Mouse (Mus musculus) midbrain, embryonic 12.5 days (tissue): ENCODE data around the gene Ssh2. TPM values are rescaled to one million over a fixed set of nuclear protein-coding genes. Genes with fewer than 3 reads are reported as not detected.

ENCODE experiments used
- ATAC-seq: fragments of 200-750 bp; cut with Nextera tagmentation; 2 replicates; pipeline ENCODE4 v1.8.0; 2017; ENCODE audit warnings: low read depth, moderate TSS enrichment, moderate library complexity; ENCODE audit not compliant: low FRiP score
- H3K27ac ChIP-seq: fragments of 300-500 bp; sonication (generic); replicated peaks from 2 replicates; pipeline ENCODE4 v1.5.1; 2016; ENCODE audit warnings: mild to moderate bottlenecking
- H3K27me3 ChIP-seq: fragments of 300-500 bp; sonication (generic); 2 replicates; pipeline ENCODE4 v1.6.1; 2016; ENCODE audit warnings: mild to moderate bottlenecking
- H3K36me3 ChIP-seq: fragments of 300-500 bp; sonication (generic); 2 replicates; pipeline ENCODE4 v1.6.1; 2016
- H3K4me1 ChIP-seq: fragments of 300-500 bp; sonication (generic); 2 replicates; pipeline ENCODE4 v1.6.1; 2016
- H3K4me2 ChIP-seq: fragments of 300-500 bp; sonication (generic); replicated peaks from 2 replicates; pipeline ENCODE4 v1.6.1; 2016; ENCODE audit warnings: mild to moderate bottlenecking, moderate library complexity
- H3K4me3 ChIP-seq: fragments of 300-500 bp; sonication (generic); 2 replicates; pipeline ENCODE4 v1.5.1; 2016; ENCODE audit warnings: mild to moderate bottlenecking
- H3K9ac ChIP-seq: fragments of 300-500 bp; sonication (generic); replicated peaks from 2 replicates; pipeline ENCODE4 v1.6.1; 2016; ENCODE audit warnings: mild to moderate bottlenecking, moderate library complexity
- H3K9me3 ChIP-seq: fragments of 300-500 bp; sonication (generic); 2 replicates; pipeline ENCODE4 v1.6.1; 2016; ENCODE audit warnings: mild to moderate bottlenecking
- WGBS: fragments of 180-500 bp; shearing (Covaris S2); methylation state at CpG from one replicate; pipeline ENCODE4 v1.1.7; 2016; 5-methylcytosine and 5-hydroxymethylcytosine counted together
- polyA plus RNA-seq: library from polyadenylated mRNA; unstranded; fragments of >200 nt; fragmentation: Nextera tagmentation; extraction: Ambion mirVana; gene quantifications from 2 replicates; pipeline ENCODE4 v1.2.1, GENCODE M21; 2016

Ssh2 gene
- polyA plus RNA-seq, 1 experiment from 2014 or later, result 15.1 TPM

- no peak overlapping the region for H3K27ac ChIP-seq
- peaks cover 13% of the 10 kb centered on the region; the same call in 1 of the 2 replicates for H3K36me3 ChIP-seq
- H3K9ac ChIP-seq, result no peak overlapping the region
- H3K4me3 ChIP-seq, result no peak overlapping the region
- H3K27me3 ChIP-seq, result no peaks in the 10 kb centered on the region
- no peak for ATAC-seq
- no peaks in the 10 kb centered on the region for H3K9me3 ChIP-seq
- H3K4me2 ChIP-seq, result no peak overlapping the region
- H3K4me1 ChIP-seq, result no peaks in the 10 kb centered on the region
- 84% methylated on average over 1 of the region's 1 CpGs for WGBS
These were observed 212.4 kb downstream of the Ssh2 start for GRCm38 (mm10) chr11:77428446-77428845.

GRCm38 (mm10) chr11:77437026-77437425 lies 220.9 kb downstream of the Ssh2 start:
- peaks cover 31% of the 10 kb centered on the region for H3K36me3 ChIP-seq
- no peaks in the 10 kb centered on the region for H3K9me3 ChIP-seq
- no peaks in the 10 kb centered on the region for H3K4me1 ChIP-seq
- no peak overlapping the region for H3K4me3 ChIP-seq
- H3K9ac ChIP-seq, result no peak overlapping the region
- H3K27me3 ChIP-seq, result no peaks in the 10 kb centered on the region
- no peak overlapping the region for H3K4me2 ChIP-seq
- no peak overlapping the region for H3K27ac ChIP-seq
- no peak for ATAC-seq
- WGBS, result 84% methylated on average over 2 of the region's 2 CpGs

DNA sequence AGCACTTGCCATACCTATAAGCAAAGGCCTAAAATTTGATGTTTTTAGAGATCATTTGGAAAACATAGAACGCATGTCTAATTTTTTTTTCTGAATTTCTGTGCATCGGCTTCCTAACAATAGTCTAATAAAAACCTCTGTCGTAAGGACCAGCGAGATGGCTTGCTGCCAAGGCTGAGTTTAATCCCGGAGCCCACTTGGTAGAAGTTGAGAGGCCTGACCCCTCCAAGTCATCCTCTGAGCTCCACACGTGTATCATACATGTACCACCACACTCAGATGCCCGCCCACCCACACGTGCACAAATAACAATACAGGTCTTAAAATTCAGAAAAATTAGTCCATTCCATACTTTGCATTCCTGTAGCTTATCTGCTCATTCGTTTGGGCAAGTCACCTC lies 224.0 kb downstream of the Ssh2 start:
- Histone ChIP-seq H3K9ac (no peak overlapping the region), H3K36me3 (peaks cover 36% of the 10 kb centered on the region), H3K4me3 (no peak overlapping the region), H3K27ac (no peak overlapping the region), H3K4me2 (no peak overlapping the region), H3K9me3 (no peaks in the 10 kb centered on the region), H3K27me3 (no peaks in the 10 kb centered on the region), H3K4me1 (no peaks in the 10 kb centered on the region)
- 93% methylated on average over 9 of the region's 9 CpGs for WGBS
- no peak for ATAC-seq

DNA sequence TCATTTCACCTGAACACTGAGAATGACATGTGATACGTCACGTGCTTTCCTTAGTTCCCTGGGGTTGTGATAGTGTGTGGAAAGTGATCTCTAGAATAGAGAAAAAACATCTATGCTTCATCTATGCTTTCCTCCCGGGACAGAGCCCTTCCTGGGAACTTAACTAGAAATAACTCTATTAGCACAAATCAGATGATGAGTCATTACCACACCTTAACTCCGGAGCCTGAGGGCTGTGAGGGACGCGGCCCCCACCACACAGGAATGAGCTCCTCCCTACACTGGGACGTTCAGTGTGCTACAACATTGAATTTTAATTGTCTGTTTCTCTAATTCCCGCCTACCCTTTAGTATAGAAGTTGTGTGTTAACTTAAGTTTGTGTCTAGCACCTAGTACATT lies 224.9 kb downstream of the Ssh2 start:
- Histone ChIP-seq H3K4me3 (no peak overlapping the region), H3K9me3 (no peaks in the 10 kb centered on the region), H3K36me3 (peaks cover 36% of the 10 kb centered on the region), H3K27me3 (no peaks in the 10 kb centered on the region), H3K9ac (no peak overlapping the region), H3K27ac (no peak overlapping the region), H3K4me1 (no peaks in the 10 kb centered on the region), H3K4me2 (no peak overlapping the region)
- 93% methylated on average over 8 of the region's 8 CpGs for WGBS
- ATAC-seq, result no peak

GRCm38 (mm10) chr11:77442186-77443170 lies 226.4 kb downstream of the Ssh2 start:
- no peaks in the 10 kb centered on the region for H3K27me3 ChIP-seq
- no peaks in the 10 kb centered on the region for H3K9me3 ChIP-seq
- H3K9ac ChIP-seq, result no peak overlapping the region
- no peak overlapping the region for H3K4me2 ChIP-seq
- no peak overlapping the region for H3K4me3 ChIP-seq
- ATAC-seq, result no peak
- no peak overlapping the region for H3K27ac ChIP-seq
- 86% methylated on average over 7 of the region's 7 CpGs for WGBS
- H3K36me3 ChIP-seq, result peaks cover 35% of the 10 kb centered on the region
- H3K4me1 ChIP-seq, result no peaks in the 10 kb centered on the region

DNA sequence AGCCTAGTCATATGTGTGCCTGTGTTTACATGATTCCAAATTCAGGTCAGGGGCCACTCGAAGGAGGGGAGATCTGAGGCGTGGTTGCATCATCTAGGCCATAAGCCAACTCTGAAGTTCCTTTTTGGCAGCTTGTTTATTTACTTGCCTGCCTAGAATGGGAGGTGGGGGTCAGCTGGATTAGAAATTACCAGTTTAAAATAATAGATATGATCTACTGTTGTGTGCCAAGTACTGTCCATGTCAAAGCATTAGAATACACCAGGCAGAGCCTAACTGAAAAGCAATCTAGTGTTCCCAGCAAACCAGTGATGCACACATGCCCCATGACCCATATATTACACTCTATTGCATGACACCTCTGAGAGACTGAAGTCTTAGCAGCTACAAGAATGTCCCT lies 228.9 kb downstream of the Ssh2 start:
- Histone ChIP-seq H3K9ac (no peak overlapping the region), H3K27ac (no peak overlapping the region), H3K36me3 (peaks cover 30% of the 10 kb centered on the region), H3K4me1 (no peaks in the 10 kb centered on the region), H3K4me3 (no peak overlapping the region), H3K4me2 (no peak overlapping the region), H3K27me3 (no peaks in the 10 kb centered on the region), H3K9me3 (no peaks in the 10 kb centered on the region)
- WGBS, result 83% methylated on average over 2 of the region's 2 CpGs
- no peak for ATAC-seq

- no peak overlapping the region for H3K27ac ChIP-seq
- 62% methylated on average over 6 of the region's 6 CpGs for WGBS
- no peak overlapping the region for H3K4me2 ChIP-seq
- H3K4me1 ChIP-seq, result no peaks in the 10 kb centered on the region
- no peak overlapping the region for H3K4me3 ChIP-seq
- no peak overlapping the region for H3K9ac ChIP-seq
- no peaks in the 10 kb centered on the region for H3K9me3 ChIP-seq
- no peaks in the 10 kb centered on the region for H3K27me3 ChIP-seq
- H3K36me3 ChIP-seq, result peaks cover 29% of the 10 kb centered on the region
- ATAC-seq, result no peak
These were observed 230.5 kb downstream of the Ssh2 start for GRCm38 (mm10) chr11:77446628-77447041.

- ATAC-seq, result no peak
- no peak overlapping the region for H3K4me2 ChIP-seq
- 96% methylated on average over 7 of the region's 7 CpGs for WGBS
These were observed 233.1 kb downstream of the Ssh2 start for GRCm38 (mm10) chr11:77449224-77449623.

DNA sequence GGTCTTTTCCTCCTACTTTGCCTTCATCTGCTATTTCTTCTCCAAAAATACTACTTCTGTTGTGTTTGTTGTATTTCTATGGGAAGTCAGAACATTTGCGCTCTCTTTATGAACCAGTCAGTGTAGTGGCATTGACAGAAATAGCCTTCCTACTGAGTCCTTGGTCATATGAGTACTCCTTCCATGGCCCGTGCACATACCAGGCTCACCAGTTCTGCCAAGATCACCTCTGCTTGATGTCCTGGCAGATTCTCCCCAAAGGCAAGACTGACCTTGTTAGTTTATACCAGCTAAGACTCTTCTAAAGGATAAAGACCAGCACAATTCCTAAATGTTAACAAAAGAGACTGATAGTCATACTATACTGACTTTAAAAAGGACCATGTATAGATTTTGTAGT lies 235.6 kb downstream of the Ssh2 start:
- Histone ChIP-seq H3K27me3 (no peaks in the 10 kb centered on the region), H3K4me2 (no peak overlapping the region), H3K9ac (no peak overlapping the region), H3K4me1 (no peaks in the 10 kb centered on the region), H3K36me3 (peaks cover 46% of the 10 kb centered on the region), H3K9me3 (no peaks in the 10 kb centered on the region), H3K27ac (no peak overlapping the region), H3K4me3 (no peak overlapping the region)
- WGBS, result 93% methylated on average over 2 of the region's 2 CpGs
- no peak for ATAC-seq

More at GRCm38 (mm10) chr11:77449224-77449623, 233.1 kb downstream of the Ssh2 start:
- H3K27ac ChIP-seq, result no peak overlapping the region
- no peak overlapping the region for H3K9ac ChIP-seq
- no peaks in the 10 kb centered on the region for H3K27me3 ChIP-seq
- peaks cover 31% of the 10 kb centered on the region for H3K36me3 ChIP-seq
- no peak overlapping the region for H3K4me3 ChIP-seq
- H3K9me3 ChIP-seq, result no peaks in the 10 kb centered on the region
- no peaks in the 10 kb centered on the region for H3K4me1 ChIP-seq

DNA sequence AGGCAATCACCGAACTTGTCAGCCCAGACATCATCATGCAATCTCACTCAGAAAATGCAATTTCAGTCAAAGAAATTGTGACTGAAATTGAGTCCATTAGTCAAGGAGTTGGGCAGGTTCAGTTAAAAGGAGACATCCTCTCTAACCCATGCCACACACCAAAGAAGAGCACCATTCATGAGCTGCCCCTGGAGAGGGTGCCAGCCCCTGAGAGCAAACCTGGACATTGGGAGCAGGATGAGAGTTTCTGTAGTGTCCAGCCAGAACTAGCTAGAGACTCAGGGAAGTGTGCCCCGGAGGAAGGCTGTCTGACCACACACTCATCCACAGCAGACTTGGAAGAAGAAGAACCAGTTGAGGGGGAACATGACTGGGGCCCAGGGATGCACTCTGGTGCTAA lies 237.3 kb downstream of the Ssh2 start:
- H3K4me1 ChIP-seq, result no peaks in the 10 kb centered on the region
- peaks cover 46% of the 10 kb centered on the region for H3K36me3 ChIP-seq
- no peak overlapping the region for H3K27ac ChIP-seq
- no peak overlapping the region for H3K9ac ChIP-seq
- H3K9me3 ChIP-seq, result no peaks in the 10 kb centered on the region
- WGBS, result 96% methylated on average over 2 of the region's 2 CpGs
- no peaks in the 10 kb centered on the region for H3K27me3 ChIP-seq
- H3K4me2 ChIP-seq, result no peak overlapping the region
- ATAC-seq, result no peak
- H3K4me3 ChIP-seq, result no peak overlapping the region

DNA sequence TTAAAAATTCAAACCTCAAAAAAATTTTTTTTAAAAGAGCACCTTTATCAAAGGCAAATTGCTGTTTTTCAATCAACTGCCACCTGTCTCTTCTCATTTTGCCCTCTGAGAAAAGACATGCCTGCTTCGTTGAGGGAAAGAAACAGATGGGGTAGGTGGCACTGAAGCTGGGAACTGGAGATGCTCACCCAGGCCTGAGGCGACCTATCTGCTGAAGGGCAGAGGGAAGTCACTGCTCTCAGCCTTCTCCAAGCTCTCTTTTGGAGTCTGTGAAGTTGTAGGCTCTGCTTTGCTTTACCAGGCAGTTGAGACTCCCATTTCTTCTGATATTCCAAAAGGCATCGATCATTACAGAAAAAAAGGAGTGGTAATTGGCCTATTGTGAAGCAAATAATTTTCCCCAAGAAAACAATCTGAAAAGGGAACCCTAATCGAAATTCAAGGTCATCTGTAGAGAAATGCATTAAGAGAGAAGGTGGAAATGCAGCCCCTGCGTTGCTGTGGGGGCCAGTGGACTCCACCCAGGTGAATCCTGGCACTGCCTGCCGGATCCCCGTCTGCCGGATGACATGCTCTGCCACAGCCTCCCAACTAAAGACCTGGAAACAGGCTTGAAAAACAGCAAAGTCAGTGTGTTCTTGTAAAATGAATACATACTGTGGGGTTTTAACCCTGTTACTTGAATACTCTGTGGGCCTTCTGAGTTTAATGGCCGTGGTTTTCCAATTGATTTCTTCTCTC lies 239.9 kb downstream of the Ssh2 start:
- H3K4me2 ChIP-seq, result no peak overlapping the region
- H3K36me3 ChIP-seq, result peaks cover 26% of the 10 kb centered on the region
- no peak overlapping the region for H3K4me3 ChIP-seq
- no peak for ATAC-seq
- WGBS, result 90% methylated on average over 9 of the region's 9 CpGs
- H3K27me3 ChIP-seq, result peaks cover 9% of the 10 kb centered on the region
- H3K27ac ChIP-seq, result no peak overlapping the region
- no peak overlapping the region for H3K9ac ChIP-seq
- no peaks in the 10 kb centered on the region for H3K9me3 ChIP-seq
- no peaks in the 10 kb centered on the region for H3K4me1 ChIP-seq

- H3K9me3 ChIP-seq, result no peaks in the 10 kb centered on the region
- H3K9ac ChIP-seq, result no peak overlapping the region
- H3K4me2 ChIP-seq, result no peak overlapping the region
- peaks cover 26% of the 10 kb centered on the region for H3K36me3 ChIP-seq
- peaks cover 18% of the 10 kb centered on the region for H3K27me3 ChIP-seq
- 89% methylated on average over 6 of the region's 6 CpGs for WGBS
- no peak overlapping the region for H3K27ac ChIP-seq
- no peak for ATAC-seq
- H3K4me3 ChIP-seq, result no peak overlapping the region
- H3K4me1 ChIP-seq, result peaks cover 1% of the 10 kb centered on the region
These were observed 240.8 kb downstream of the Ssh2 start for GRCm38 (mm10) chr11:77456866-77457265.
